Mouse (Mus musculus): ENCODE results near the gene Ovca2. TPM values are rescaled to one million over a fixed set of nuclear protein-coding genes. Genes with fewer than 3 reads are reported as not detected.

The Ovca2 gene
- polyA plus RNA-seq, 1 experiment = 28.9 TPM

DNA sequence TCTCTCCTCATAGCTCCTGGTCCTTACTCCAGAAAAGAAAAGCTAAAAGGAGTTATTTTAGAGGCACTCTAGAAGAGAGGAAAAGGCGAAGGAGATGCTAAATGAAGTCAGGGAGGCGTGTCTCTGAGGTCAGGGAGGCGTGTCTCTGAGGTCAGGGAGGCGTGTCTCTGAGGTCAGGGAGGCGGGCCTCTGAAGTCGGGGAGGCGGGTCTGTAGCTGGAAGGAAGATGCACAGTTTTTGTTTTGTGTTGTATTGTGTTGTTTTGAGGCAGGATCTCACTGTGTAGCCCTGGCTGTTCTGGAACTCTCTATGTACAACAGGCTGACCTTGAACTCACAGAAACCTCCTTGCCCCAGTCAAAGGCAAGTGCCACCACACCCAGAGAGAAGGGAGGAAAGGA, 19.3 kb upstream of the Ovca2 start:
- Histone ChIP-seq H3K4me1 (ENCODE audit: control insufficient read depth, insufficient read depth, low read length) (no peaks in the 10 kb centered on the region), H3K4me3 (ENCODE audit: insufficient read depth, low read length) (no peak overlapping the region), H3K27ac (ENCODE audit: insufficient read depth, low read length) (no peak overlapping the region)
- TF ChIP-seq CTCF (IDR thresholded peaks at IDR 0.05; ENCODE audit: borderline replicate concordance, insufficient read depth, low read length) = no peak
- no peak for TF ChIP-seq POLR2A (IDR thresholded peaks at IDR 0.05; ENCODE audit: low read depth, low read length)

DNA sequence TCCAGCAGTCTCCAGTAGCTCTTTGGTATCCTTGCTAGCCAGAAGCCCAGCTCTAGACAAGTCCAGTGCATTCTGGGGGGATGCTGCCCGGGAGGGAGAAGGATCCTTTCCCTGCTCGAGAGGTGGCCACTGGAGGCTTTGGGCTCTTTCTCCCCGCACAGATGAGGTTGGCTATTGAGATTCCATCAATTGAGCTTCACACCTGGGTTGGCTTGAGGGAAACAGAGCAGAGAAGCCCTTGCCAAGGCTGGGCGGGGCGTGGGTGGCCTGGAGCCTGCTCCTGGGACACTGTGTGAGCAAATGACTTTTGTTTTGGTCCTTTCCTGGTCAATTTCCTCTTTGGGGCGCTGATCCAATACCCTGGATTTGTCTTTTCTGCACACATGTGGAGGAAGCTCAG, 17.5 kb upstream of the Ovca2 start:
- no peak overlapping the region for H3K4me3 ChIP-seq (ENCODE audit: insufficient read depth, low read length)
- no peaks in the 10 kb centered on the region for H3K4me1 ChIP-seq (ENCODE audit: control insufficient read depth, insufficient read depth, low read length)
- no peak overlapping the region for H3K27ac ChIP-seq (ENCODE audit: insufficient read depth, low read length)
- no peak for TF ChIP-seq POLR2A (IDR thresholded peaks at IDR 0.05; ENCODE audit: low read depth, low read length)
- TF ChIP-seq CTCF (IDR thresholded peaks at IDR 0.05; ENCODE audit: borderline replicate concordance, insufficient read depth, low read length) = no peak

DNA sequence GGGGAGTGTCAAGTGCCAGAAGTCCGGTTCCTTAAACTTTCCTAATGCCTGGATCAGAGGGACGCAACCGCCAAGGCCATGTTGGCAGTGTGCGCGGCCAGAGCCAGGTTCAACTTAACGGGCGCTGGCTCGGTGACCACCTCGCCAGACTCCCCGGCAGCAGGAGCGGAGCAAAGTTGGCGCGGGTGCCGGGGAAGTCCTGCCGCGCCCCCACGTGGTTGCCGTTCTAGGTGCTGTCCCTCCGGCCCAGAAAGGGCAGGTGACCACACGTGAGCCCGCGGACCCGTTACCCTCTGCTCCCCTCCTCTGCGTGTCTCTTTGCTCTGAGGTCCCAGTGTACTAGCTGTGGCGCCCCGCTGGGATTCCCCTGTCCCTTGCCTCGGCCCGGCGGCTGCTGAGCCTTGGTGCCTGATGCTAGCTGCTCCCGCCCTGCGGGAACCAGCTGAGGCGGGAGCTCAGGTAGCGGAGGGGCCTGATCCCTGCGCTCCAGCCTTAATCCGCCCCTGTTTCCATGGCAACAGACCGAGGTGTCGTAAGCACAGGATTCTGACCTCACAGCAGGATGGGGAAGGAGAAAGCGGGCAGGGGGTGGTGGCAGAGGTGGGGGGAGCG, 16.3 kb upstream of the Ovca2 start:
- Histone ChIP-seq H3K4me3 (ENCODE audit: insufficient read depth, low read length) (peak overlapping the region; percentile 51), H3K4me1 (ENCODE audit: control insufficient read depth, insufficient read depth, low read length) (no peaks in the 10 kb centered on the region), H3K27ac (ENCODE audit: insufficient read depth, low read length) (no peak overlapping the region)
- TF ChIP-seq POLR2A (IDR thresholded peaks at IDR 0.05; ENCODE audit: low read depth, low read length) = no peak
- TF ChIP-seq CTCF (IDR thresholded peaks at IDR 0.05; ENCODE audit: borderline replicate concordance, insufficient read depth, low read length) = 0 out of 2 replicates have a peak, but pooled peaks have one; percentile 6

DNA sequence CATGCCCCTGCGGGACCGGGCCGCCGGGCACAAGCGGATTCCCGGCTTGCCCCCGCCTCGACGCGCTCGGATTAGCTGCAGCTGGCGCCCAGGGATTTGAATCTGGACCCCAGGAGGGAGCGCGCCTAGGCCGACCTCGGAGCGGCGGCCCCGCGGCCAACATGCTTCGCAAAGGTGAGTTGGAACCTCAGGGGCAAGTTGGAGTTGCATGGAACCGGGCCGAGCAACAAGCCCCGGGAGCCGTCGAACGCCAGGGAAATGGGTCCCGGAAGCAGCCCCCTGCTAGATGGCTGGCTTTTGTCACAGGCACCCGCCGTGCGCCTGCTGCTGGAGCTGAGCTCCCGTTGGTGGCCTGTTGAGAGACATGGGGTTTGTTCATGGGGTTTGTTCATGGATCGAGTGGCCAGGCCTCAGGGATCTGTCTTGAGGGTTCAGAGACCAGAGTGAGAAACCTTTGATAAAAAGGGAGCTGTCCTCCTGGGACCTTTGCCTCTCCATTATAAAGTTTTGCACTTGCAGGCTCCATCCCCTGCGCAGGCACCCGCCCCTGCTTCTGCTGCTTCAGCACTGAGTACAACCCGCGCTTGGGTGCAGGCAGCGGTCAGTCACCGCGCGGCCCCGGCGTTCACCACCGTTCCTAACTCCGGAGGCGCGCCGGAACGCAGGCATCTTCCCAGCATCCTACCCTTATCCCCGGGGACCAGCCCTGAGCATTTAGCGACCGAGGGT, 15.7 kb upstream of the Ovca2 start:
- TF ChIP-seq CTCF (IDR thresholded peaks at IDR 0.05; ENCODE audit: borderline replicate concordance, insufficient read depth, low read length) = no peak
- TF ChIP-seq POLR2A (IDR thresholded peaks at IDR 0.05; ENCODE audit: low read depth, low read length) = no peak
- Histone ChIP-seq H3K27ac (ENCODE audit: insufficient read depth, low read length) (no peak overlapping the region), H3K4me1 (ENCODE audit: control insufficient read depth, insufficient read depth, low read length) (no peaks in the 10 kb centered on the region), H3K4me3 (ENCODE audit: insufficient read depth, low read length) (peak overlapping the region; percentile 51)

DNA sequence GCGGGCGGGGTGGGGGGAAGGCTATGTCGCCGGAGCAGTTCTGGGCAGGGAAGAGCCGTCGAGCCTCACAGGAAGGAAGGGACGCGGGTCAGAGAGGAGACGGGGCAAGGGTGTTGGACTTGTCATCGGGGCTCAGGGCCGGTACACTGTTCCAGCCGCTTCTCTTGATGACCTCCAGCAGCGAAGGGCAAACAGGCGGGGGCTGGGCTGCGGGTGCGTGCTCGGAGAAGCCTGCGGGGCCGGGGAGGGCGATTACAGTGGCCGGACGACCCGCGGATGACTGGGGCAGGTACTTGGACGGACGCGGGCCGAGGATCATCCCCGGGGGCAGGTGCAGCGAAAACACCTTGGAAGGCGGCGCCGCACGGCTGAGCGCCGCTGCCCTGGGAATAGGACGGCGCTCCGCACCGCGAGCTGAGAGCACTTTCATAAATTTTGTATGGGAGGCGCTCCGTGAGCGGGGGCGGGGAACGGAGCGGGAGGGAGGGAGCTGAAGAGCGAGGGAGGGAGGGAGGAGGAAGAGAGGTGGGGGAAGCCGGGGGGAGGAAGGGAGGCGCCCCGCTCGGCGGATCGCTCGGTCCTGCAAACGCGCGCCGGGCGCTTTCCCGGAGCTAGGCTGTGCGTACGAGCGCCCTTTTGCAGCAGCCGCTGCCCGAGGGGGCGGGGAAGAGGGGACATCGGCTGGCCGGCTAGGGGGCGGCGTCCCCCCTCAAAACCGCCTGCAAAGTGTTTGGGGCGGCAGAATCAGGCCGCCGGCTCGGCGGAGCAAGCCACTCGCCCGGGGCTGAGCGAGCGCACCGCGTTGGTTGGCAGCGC, 14.8 kb upstream of the Ovca2 start, which contains the start of gene Rtn4rl1:
Gene Rtn4rl1, plus strand, starts transcription at position 528 of the 816 bp plus-strand sequence.
- no peaks in the 10 kb centered on the region for H3K4me1 ChIP-seq (ENCODE audit: control insufficient read depth, insufficient read depth, low read length)
- no peak within 1 kb of the TSS for H3K27ac ChIP-seq (ENCODE audit: insufficient read depth, low read length)
- TF ChIP-seq POLR2A (IDR thresholded peaks at IDR 0.05; ENCODE audit: low read depth, low read length) = 0 out of 2 replicates have a peak, but pooled peaks have one; percentile 23
- no peak for TF ChIP-seq CTCF (IDR thresholded peaks at IDR 0.05; ENCODE audit: borderline replicate concordance, insufficient read depth, low read length)
- peak within 1 kb of the TSS; percentile 51 for H3K4me3 ChIP-seq (ENCODE audit: insufficient read depth, low read length)

DNA sequence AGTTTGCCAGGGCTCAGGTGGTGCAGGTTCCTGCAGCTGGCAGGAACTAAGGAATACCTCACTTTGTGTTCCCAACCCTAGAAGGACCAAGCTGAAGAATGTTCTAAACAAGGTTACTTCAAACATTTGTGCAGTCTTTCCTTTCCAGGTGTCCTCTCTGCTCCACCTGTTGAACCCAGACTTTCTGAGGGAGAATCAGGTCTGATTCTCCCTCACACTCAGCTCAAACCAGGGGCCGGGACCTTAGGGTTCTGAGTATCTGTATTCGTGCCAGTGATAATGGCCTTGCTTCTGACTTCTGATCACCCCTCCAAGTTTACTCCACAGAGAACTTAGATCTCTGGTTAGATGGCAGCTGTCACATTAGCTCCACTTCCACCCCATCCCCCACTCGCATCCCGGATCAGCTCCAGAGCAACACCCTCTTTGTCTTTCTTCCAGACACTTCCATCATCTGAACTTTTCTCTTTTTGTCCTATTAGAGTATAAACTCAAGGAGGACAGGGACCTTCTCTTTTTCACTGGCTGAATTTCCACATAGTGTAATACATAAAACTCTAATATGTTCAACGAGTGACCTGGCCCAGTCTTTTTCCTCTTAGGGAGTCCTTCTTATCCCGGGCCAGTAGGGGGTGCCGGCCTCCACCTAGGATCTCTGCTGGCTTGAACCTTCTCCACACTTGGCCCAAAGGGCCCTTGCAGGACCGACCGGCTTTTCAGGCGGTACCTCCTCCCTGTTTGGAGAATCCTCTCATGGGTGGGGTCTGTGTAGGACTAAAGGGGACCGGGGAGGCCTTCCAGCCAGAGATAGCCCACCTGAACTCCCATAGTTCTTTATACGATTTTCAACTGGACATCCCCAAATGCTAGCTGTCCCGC, 13.9 kb upstream of the Ovca2 start:
- TF ChIP-seq POLR2A (IDR thresholded peaks at IDR 0.05; ENCODE audit: low read depth, low read length) = no peak
- peak; percentile 51; the same call in 1 of the 2 replicates for TF ChIP-seq CTCF (IDR thresholded peaks at IDR 0.05; ENCODE audit: borderline replicate concordance, insufficient read depth, low read length)
- Histone ChIP-seq H3K4me1 (ENCODE audit: control insufficient read depth, insufficient read depth, low read length) (no peaks in the 10 kb centered on the region), H3K4me3 (ENCODE audit: insufficient read depth, low read length) (no peak overlapping the region), H3K27ac (ENCODE audit: insufficient read depth, low read length) (no peak overlapping the region)

DNA sequence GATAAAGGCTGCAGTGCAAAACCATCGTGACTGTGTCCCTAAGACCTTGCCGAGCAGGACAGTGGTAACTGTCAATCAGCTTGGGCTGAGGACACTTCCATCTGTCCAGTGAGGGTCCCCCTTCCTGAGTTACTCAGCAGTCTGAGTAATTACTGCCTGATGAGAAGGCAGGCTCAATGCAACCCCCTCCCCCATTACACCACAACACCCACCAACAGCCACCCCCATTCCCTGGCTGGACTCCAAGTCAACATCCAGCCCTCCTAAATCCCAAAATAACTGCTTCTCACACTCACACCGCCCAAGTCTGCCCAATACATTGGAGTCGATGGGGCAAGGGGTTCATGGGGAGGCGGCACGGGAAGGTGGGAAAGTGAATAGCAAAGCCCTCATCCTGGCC, 13.2 kb upstream of the Ovca2 start:
- Histone ChIP-seq H3K4me3 (ENCODE audit: insufficient read depth, low read length) (no peak overlapping the region), H3K4me1 (ENCODE audit: control insufficient read depth, insufficient read depth, low read length) (no peaks in the 10 kb centered on the region), H3K27ac (ENCODE audit: insufficient read depth, low read length) (no peak overlapping the region)
- TF ChIP-seq POLR2A (IDR thresholded peaks at IDR 0.05; ENCODE audit: low read depth, low read length) (no peak), CTCF (IDR thresholded peaks at IDR 0.05; ENCODE audit: borderline replicate concordance, insufficient read depth, low read length) (no peak)

DNA sequence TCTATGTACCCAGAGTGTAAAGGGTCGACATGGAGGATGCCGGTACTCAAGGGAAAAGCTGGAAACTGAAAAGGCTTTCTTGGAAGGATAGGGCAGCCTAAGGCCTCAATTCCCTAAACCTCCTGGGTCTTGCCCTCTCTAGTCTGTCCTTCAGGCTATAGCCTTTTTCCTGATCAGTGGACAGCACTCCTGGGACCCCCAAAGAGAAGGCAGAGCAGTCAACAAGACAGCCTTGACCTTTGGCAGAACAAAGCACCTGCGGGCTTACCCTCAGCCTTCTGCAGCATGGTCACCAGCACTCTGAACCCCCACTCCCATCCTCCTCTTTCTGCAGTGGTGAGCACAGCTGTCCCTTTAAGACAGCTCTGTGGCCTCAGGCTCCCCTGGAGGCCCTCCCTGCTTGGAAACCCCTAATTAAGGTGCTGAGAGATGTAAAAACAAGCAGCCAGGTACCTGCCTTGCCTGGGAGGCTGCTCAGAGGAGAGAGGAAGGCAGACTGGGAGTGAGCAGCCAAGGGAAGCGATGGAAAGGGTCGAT, 12.3 kb upstream of the Ovca2 start, which contains the start of gene Dph1:
Gene Dph1, minus strand, starts transcription at position 337 of the 537 bp plus-strand sequence.
- Histone ChIP-seq H3K4me1 (ENCODE audit: control insufficient read depth, insufficient read depth, low read length) (no peaks in the 10 kb centered on the region), H3K27ac (ENCODE audit: insufficient read depth, low read length) (no peak within 1 kb of the TSS)
- TF ChIP-seq CTCF (IDR thresholded peaks at IDR 0.05; ENCODE audit: borderline replicate concordance, insufficient read depth, low read length) = no peak
- no peak for TF ChIP-seq POLR2A (IDR thresholded peaks at IDR 0.05; ENCODE audit: low read depth, low read length)

DNA sequence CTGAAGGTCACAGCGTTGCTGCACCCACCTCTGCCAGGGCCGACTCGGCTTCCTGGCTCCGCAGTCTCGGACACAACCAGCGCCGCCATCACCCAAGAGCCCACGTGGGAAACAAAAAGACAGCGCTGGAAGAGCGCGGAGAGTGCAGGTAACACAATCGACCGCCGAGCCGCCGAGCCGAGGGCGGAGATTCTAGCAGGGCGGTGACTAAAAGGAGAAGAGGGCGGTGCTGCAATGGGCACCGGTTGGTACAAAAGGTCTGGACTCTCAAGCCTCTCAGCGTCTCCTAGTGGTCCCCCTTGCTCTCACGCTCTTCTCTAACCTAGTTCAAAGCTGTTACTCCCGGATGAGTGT, 11.7 kb upstream of the Ovca2 start:
- peak; percentile 76 for TF ChIP-seq POLR2A (IDR thresholded peaks at IDR 0.05; ENCODE audit: low read depth, low read length)
- no peak for TF ChIP-seq CTCF (IDR thresholded peaks at IDR 0.05; ENCODE audit: borderline replicate concordance, insufficient read depth, low read length)
- peak overlapping the region; percentile 77 for H3K4me3 ChIP-seq (ENCODE audit: insufficient read depth, low read length)
- peaks cover 2% of the 10 kb centered on the region; the same call in 1 of the 2 replicates for H3K4me1 ChIP-seq (ENCODE audit: control insufficient read depth, insufficient read depth, low read length)
- no peak overlapping the region for H3K27ac ChIP-seq (ENCODE audit: insufficient read depth, low read length)

More for the DNA sequence above, 12.3 kb upstream of the Ovca2 start, which contains the start of gene Dph1:
- H3K4me3 ChIP-seq (ENCODE audit: insufficient read depth, low read length) = peak within 1 kb of the TSS; percentile 77

All from embryonic fibroblast, embryonic 13.5 days (primary cell).